Mouse (Mus musculus): ENCODE measurements at regions not wholly inside any gene's neighbourhood (a gene's known extent, or its start where the extent isn't known, plus 50 kb on each side); places are given as distances from the start of the nearest gene placed in this dataset.

DNA sequence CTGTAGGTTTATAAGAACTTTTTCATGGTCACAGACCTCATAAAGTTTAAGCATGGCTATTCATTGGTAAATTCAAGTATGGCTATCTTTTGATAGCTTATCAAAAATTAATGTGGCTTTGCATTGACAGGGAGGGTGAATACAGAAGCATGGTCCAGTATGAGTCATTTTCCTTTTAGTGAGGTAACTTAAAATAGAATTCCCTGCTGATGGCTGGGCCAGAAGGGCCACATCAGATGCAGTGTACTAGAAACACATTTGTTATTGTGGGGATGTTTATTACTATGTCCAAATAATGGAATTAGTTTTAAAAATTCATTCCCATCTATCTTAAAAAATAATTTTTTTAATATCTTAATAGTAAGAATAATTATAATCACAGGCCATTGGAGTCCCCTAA lies 213.4 kb upstream of the Chrm2 start:
- TF ChIP-seq ZC3H11A (IDR thresholded peaks at IDR 0.05; ENCODE audit: borderline replicate concordance, low read depth, low read length) (no peak), CHD2 (IDR thresholded peaks at IDR 0.05; ENCODE audit: low read depth, low read length) (no peak), MAFK (IDR thresholded peaks at IDR 0.05; ENCODE audit: insufficient read depth, low read depth, low read length) (no peak), HCFC1 (IDR thresholded peaks at IDR 0.05; ENCODE audit: borderline replicate concordance, insufficient read depth, low read length) (no peak)
